Mouse (Mus musculus): ENCODE measurements around the gene Olfr1145. TPM values are rescaled to one million over a fixed set of nuclear protein-coding genes. Genes with fewer than 3 reads are reported as not detected.

Gene Olfr1145
- not detected in 2 replicates for polyA plus RNA-seq (2016; fragmentation: Nextera tagmentation; extraction: Ambion mirVana)

DNA sequence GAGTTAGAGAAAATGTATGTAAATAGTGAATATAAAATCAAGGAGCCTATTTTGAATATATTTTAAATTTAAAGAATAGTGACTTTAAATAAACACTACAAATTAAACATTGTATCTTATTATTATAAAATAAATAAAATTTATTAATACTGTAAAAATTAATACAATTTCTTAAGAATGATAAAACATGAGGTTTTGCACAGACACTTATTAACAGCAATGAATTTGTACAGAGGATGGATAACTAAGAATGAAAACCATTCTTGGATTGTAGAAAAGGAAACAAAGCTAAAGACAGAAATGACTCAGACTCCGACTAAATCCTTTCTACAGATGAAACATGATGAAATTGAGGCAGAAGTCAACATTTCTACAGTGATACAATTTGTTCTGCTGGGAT is at the start of gene Olfr1145:
Olfr1145 (plus strand) TSS at position 301 of the 400 bp plus-strand sequence.
- no peak within 1 kb of the TSS for H3K4me3 ChIP-seq
- H3K27ac ChIP-seq = no peak within 1 kb of the TSS
- H3K4me1 ChIP-seq (replicated peaks) = no peaks in the 10 kb centered on the region
- DNase-seq (ENCODE audit: low spot score) = no peak
- 81% methylated on average over 1 of the region's 1 CpGs for WGBS
- H3K36me3 ChIP-seq = no peaks in the 10 kb centered on the region
- no peaks in the 10 kb centered on the region for H3K9me3 ChIP-seq
- no peaks in the 10 kb centered on the region for H3K27me3 ChIP-seq (ENCODE audit: insufficient read depth, poor library complexity, severe bottlenecking)

DNA sequence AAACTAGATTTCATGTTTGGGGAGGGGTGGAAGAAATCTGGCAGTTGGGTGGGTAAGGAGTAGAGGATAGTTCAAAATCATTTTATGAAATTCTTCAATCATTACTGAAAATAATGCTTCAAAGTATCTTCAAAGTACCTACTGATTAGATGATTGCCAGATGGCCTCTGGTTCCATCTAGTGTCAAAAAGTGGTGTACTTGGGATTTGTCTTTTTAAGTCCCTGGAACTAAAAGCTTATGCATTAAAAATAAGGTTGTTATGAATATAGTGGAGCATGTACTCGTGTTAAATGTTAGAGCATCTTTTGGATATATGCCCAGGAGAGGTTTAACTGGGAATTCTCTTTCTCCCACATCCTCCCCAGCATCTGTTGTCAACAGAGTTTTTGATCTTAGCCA is 33.5 kb upstream of the Olfr1145 start:
- Histone ChIP-seq H3K4me3 (no peak overlapping the region), H3K36me3 (no peaks in the 10 kb centered on the region), H3K27me3 (ENCODE audit: insufficient read depth, poor library complexity, severe bottlenecking) (no peaks in the 10 kb centered on the region), H3K9me3 (no peaks in the 10 kb centered on the region), H3K27ac (no peak overlapping the region), H3K4me1 (replicated peaks) (no peaks in the 10 kb centered on the region)
- 59% methylated on average over 1 of the region's 1 CpGs for WGBS
- no peak for DNase-seq (ENCODE audit: low spot score)

DNA sequence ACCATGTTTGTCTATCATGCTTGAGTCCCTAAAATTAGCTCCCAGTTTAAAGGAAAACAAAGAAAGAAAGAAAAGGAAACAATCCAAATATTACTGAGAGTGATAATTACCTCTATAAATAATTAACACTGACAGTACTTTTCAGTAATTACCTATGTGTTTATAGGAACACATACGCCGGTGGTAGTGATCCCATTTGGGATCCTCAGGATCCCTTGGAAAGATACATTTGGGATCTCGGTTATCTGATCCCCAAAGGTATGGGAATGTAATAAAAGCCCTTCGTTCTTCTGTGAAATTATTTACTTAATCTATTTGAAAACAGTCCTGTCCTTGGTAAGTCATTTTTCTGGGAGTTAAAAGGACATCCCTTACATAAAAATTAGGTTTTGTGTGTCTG is 30.4 kb upstream of the Olfr1145 start, which contains the start of gene Olfr152:
Olfr152 (plus strand) TSS at position 301 of the 400 bp plus-strand sequence.
- Histone ChIP-seq H3K27me3 (ENCODE audit: insufficient read depth, poor library complexity, severe bottlenecking) (no peaks in the 10 kb centered on the region), H3K4me3 (no peak within 1 kb of the TSS), H3K27ac (no peak within 1 kb of the TSS), H3K4me1 (replicated peaks) (no peaks in the 10 kb centered on the region), H3K36me3 (no peaks in the 10 kb centered on the region), H3K9me3 (no peaks in the 10 kb centered on the region)
- DNase-seq (ENCODE audit: low spot score) = no peak
- 85% methylated on average over 4 of the region's 4 CpGs for WGBS

DNA sequence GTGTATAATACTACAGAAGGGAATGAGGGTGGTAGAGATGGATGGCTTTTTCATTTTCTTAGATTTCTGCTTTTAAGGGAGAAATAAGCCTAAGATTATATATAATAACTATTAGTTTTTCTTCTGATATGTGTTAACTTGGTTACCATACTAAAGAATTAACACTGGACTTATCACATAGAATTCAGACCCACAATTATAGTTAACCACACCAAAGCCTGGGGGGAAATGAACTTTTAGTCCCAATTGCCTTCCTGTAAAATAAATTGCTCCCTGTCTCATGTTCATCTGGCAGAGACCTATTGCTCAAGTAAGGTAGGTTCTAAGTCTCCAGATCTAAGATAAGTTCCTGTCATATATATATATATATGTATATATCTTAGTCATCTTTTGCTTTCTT is 9.3 kb upstream of the Olfr1145 start, which contains the start of gene Olfr1143:
Olfr1143 (plus strand) TSS at position 301 of the 400 bp plus-strand sequence.
- no peak within 1 kb of the TSS for H3K27ac ChIP-seq
- DNase-seq (ENCODE audit: low spot score) = no peak
- H3K4me1 ChIP-seq (replicated peaks) = no peaks in the 10 kb centered on the region
- no peaks in the 10 kb centered on the region for H3K9me3 ChIP-seq
- H3K27me3 ChIP-seq (ENCODE audit: insufficient read depth, poor library complexity, severe bottlenecking) = no peaks in the 10 kb centered on the region
- no peaks in the 10 kb centered on the region for H3K36me3 ChIP-seq
- no peak within 1 kb of the TSS for H3K4me3 ChIP-seq

DNA sequence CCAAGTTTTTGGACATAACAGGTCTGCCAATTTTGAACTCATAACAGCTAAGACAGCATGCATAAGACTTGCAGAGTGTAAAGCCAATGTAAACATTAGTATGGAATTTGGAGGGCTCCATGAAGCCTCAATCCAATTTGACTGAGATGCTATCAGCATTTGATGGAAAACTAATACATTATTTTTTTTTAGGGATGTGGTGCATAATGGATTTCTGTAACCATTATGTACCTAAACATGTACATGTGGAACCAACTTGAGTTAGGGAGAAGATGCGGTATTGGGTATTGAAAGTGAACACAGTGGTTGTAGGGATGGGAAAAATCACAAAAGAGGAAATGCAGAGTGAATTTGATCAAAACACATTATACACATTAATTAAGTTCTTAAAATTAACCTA is 20.6 kb downstream of the Olfr1145 start, which contains the start of gene Olfr1148:
Olfr1148 (plus strand) TSS at position 301 of the 400 bp plus-strand sequence.
- no peak for DNase-seq (ENCODE audit: low spot score)
- 93% methylated on average over 1 of the region's 1 CpGs for WGBS
- Histone ChIP-seq H3K4me1 (replicated peaks) (no peaks in the 10 kb centered on the region), H3K4me3 (no peak within 1 kb of the TSS), H3K36me3 (no peaks in the 10 kb centered on the region), H3K27ac (no peak within 1 kb of the TSS), H3K27me3 (ENCODE audit: insufficient read depth, poor library complexity, severe bottlenecking) (no peaks in the 10 kb centered on the region), H3K9me3 (no peaks in the 10 kb centered on the region)

DNA sequence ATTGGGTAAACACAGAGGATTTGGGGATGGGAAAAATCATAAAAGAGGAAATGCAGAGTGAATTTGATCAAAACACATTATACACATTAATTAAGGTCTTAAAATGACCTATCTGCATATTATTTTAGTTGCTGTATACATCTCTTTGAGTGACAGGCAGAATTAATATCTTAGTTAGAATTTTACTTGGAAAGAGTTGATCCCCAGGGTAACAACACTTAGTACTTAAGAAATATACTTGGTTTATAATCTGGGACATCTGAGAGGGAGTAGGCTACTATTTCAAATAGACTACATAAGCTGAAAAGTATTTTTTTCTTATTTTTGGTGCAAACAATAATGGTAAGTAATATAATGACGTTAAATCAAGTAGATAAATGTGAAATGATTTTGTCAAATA is 34.1 kb downstream of the Olfr1145 start, which contains the start of gene Olfr1150-ps1:
Olfr1150-ps1 (plus strand) TSS at position 301 of the 400 bp plus-strand sequence.
- no peak for DNase-seq (ENCODE audit: low spot score)
- no peaks in the 10 kb centered on the region for H3K9me3 ChIP-seq
- H3K27ac ChIP-seq = no peak within 1 kb of the TSS
- H3K36me3 ChIP-seq = no peaks in the 10 kb centered on the region
- H3K4me3 ChIP-seq = no peak within 1 kb of the TSS
- no peaks in the 10 kb centered on the region for H3K27me3 ChIP-seq (ENCODE audit: insufficient read depth, poor library complexity, severe bottlenecking)
- H3K4me1 ChIP-seq (replicated peaks) = no peaks in the 10 kb centered on the region
- 86% methylated on average over 1 of the region's 1 CpGs for WGBS

DNA sequence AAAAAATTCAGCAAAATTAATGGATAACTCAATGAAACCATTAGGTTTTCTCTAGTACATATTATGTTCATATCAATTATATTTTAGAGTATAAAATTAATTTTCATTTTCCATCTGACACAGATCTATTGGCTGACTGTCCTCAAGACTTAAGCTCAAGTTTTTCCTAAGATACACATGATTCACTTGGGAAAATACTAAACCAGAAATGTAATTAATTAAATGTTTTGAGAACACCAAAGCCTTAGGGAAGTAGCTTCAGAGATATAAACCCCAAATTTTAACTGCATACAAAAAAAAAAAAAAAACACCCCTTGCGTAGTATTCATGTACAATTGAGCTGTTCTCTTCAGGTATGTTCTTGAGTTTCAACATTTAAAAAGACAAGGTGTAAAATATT is 45.9 kb downstream of the Olfr1145 start, which contains the start of gene Olfr1151:
Olfr1151 (plus strand) TSS at position 301 of the 400 bp plus-strand sequence.
- DNase-seq (ENCODE audit: low spot score) = no peak
- H3K36me3 ChIP-seq = no peaks in the 10 kb centered on the region
- H3K27ac ChIP-seq = no peak within 1 kb of the TSS
- WGBS = 91% methylated on average over 1 of the region's 1 CpGs
- no peaks in the 10 kb centered on the region for H3K27me3 ChIP-seq (ENCODE audit: insufficient read depth, poor library complexity, severe bottlenecking)
- no peak within 1 kb of the TSS for H3K4me3 ChIP-seq
- H3K9me3 ChIP-seq = no peaks in the 10 kb centered on the region
- no peaks in the 10 kb centered on the region for H3K4me1 ChIP-seq (replicated peaks)

Other genes starting within 250 kb of the Olfr1145 start
- gene Olfr1129, start 235.9 kb upstream of the Olfr1145 start, polyA plus RNA-seq (2016; fragmentation: Nextera tagmentation; extraction: Ambion mirVana) = not detected in 2 replicates
- gene Olfr1130, start 203.6 kb upstream of the Olfr1145 start, polyA plus RNA-seq (2016; fragmentation: Nextera tagmentation; extraction: Ambion mirVana) = not detected in 2 replicates
- gene Olfr1131, start 182.7 kb upstream of the Olfr1145 start, polyA plus RNA-seq (2016; fragmentation: Nextera tagmentation; extraction: Ambion mirVana) = not detected in 2 replicates
- not detected in 2 replicates for gene Olfr1132, start 172.3 kb upstream of the Olfr1145 start, polyA plus RNA-seq (2016; fragmentation: Nextera tagmentation; extraction: Ambion mirVana)
- not detected in 2 replicates for gene Olfr1133, start 162.4 kb upstream of the Olfr1145 start, polyA plus RNA-seq (2016; fragmentation: Nextera tagmentation; extraction: Ambion mirVana)
- gene Olfr1134, start 151.4 kb upstream of the Olfr1145 start, polyA plus RNA-seq (2016; fragmentation: Nextera tagmentation; extraction: Ambion mirVana) = not detected in 2 replicates
- not detected in 2 replicates for gene Olfr1135, start 136.2 kb upstream of the Olfr1145 start, polyA plus RNA-seq (2016; fragmentation: Nextera tagmentation; extraction: Ambion mirVana)
- gene Olfr1136, start 115.9 kb upstream of the Olfr1145 start, polyA plus RNA-seq (2016; fragmentation: Nextera tagmentation; extraction: Ambion mirVana) = not detected in 2 replicates
- gene Olfr1137, start 96.6 kb upstream of the Olfr1145 start, polyA plus RNA-seq (2016; fragmentation: Nextera tagmentation; extraction: Ambion mirVana) = not detected in 2 replicates
- gene Olfr1138, start 69.8 kb upstream of the Olfr1145 start, polyA plus RNA-seq (2016; fragmentation: Nextera tagmentation; extraction: Ambion mirVana) = not detected in 2 replicates
- gene Olfr1140, start 66.1 kb upstream of the Olfr1145 start, polyA plus RNA-seq (2016; fragmentation: Nextera tagmentation; extraction: Ambion mirVana) = not detected in 2 replicates
- gene Olfr1141, start 55.8 kb upstream of the Olfr1145 start, polyA plus RNA-seq (2016; fragmentation: Nextera tagmentation; extraction: Ambion mirVana) = not detected in 2 replicates
- gene Olfr152, start 30.3 kb upstream of the Olfr1145 start, polyA plus RNA-seq (2016; fragmentation: Nextera tagmentation; extraction: Ambion mirVana) = not detected in 2 replicates
- gene Olfr1143, start 9.2 kb upstream of the Olfr1145 start, polyA plus RNA-seq (2016; fragmentation: Nextera tagmentation; extraction: Ambion mirVana) = not detected in 2 replicates
- not detected in 2 replicates for gene Olfr1148, start 20.7 kb downstream of the Olfr1145 start, polyA plus RNA-seq (2016; fragmentation: Nextera tagmentation; extraction: Ambion mirVana)
- gene Olfr1150-ps1, start 34.2 kb downstream of the Olfr1145 start, polyA plus RNA-seq (2016; fragmentation: Nextera tagmentation; extraction: Ambion mirVana) = not detected in 2 replicates
- gene Olfr1151, start 46.0 kb downstream of the Olfr1145 start, polyA plus RNA-seq (2016; fragmentation: Nextera tagmentation; extraction: Ambion mirVana) = not detected in 2 replicates
- gene Olfr1152, start 56.7 kb downstream of the Olfr1145 start, polyA plus RNA-seq (2016; fragmentation: Nextera tagmentation; extraction: Ambion mirVana) = not detected in 2 replicates
- not detected in 2 replicates for gene Olfr1153, start 85.1 kb downstream of the Olfr1145 start, polyA plus RNA-seq (2016; fragmentation: Nextera tagmentation; extraction: Ambion mirVana)
- not detected in 2 replicates for gene Olfr1154, start 95.3 kb downstream of the Olfr1145 start, polyA plus RNA-seq (2016; fragmentation: Nextera tagmentation; extraction: Ambion mirVana)
- gene Olfr1155, start 135.3 kb downstream of the Olfr1145 start, polyA plus RNA-seq (2016; fragmentation: Nextera tagmentation; extraction: Ambion mirVana) = not detected in 2 replicates
- not detected in 2 replicates for gene Olfr1156, start 143.3 kb downstream of the Olfr1145 start, polyA plus RNA-seq (2016; fragmentation: Nextera tagmentation; extraction: Ambion mirVana)
- gene Olfr1157, start 158.5 kb downstream of the Olfr1145 start, polyA plus RNA-seq (2016; fragmentation: Nextera tagmentation; extraction: Ambion mirVana) = not detected in 2 replicates
- not detected in 2 replicates for gene Olfr74, start 164.8 kb downstream of the Olfr1145 start, polyA plus RNA-seq (2016; fragmentation: Nextera tagmentation; extraction: Ambion mirVana)
- gene Olfr1158, start 180.3 kb downstream of the Olfr1145 start, polyA plus RNA-seq (2016; fragmentation: Nextera tagmentation; extraction: Ambion mirVana) = not detected in 2 replicates
- gene Olfr1160, start 198.4 kb downstream of the Olfr1145 start, polyA plus RNA-seq (2016; fragmentation: Nextera tagmentation; extraction: Ambion mirVana) = not detected in 2 replicates
- not detected in 2 replicates for gene Olfr1161, start 213.0 kb downstream of the Olfr1145 start, polyA plus RNA-seq (2016; fragmentation: Nextera tagmentation; extraction: Ambion mirVana)
- gene Olfr73, start 227.9 kb downstream of the Olfr1145 start, polyA plus RNA-seq (2016; fragmentation: Nextera tagmentation; extraction: Ambion mirVana) = not detected in 2 replicates
- gene Olfr1162, start 241.3 kb downstream of the Olfr1145 start, polyA plus RNA-seq (2016; fragmentation: Nextera tagmentation; extraction: Ambion mirVana) = not detected in 2 replicates

Measured in hindbrain, embryonic 10.5 days (tissue).